Mouse (Mus musculus): ENCODE results near the gene Cd209g. TPM values are rescaled to one million over a fixed set of nuclear protein-coding genes. Genes with fewer than 3 reads are reported as not detected.

Gene Cd209g
- total RNA-seq, 2 experiments from 2014 or later: 0.22 TPM; not detected in 1

Other genes starting within 250 kb of the Cd209g start
- 1 to 10 TPM in 1 of 2 experiments, under 1 TPM in 1; 0.58 to 1.4 TPM for gene Cd209b, start 207.3 kb upstream of the Cd209g start, total RNA-seq (2021)
- gene Cd209c, start 179.4 kb upstream of the Cd209g start, total RNA-seq (2021): under 1 TPM in 1 of 2 experiments, not detected in 1; 0.57 TPM
- gene Cd209f, start 28.3 kb upstream of the Cd209g start, total RNA-seq (2021): under 1 TPM; 0.37 to 0.43 TPM
- gene Evi5l, start 32.5 kb downstream of the Cd209g start, total RNA-seq (2021): 100 to 1,000 TPM in 1 of 2 experiments, 10 to 100 TPM in 1; 93.2 to 102 TPM
- 10 to 100 TPM; 38.4 to 41.3 TPM for gene Prr36, start 83.4 kb downstream of the Cd209g start, total RNA-seq (2021)
- gene Lrrc8e, start 92.7 kb downstream of the Cd209g start, total RNA-seq (2021): not detected
- gene Map2k7, start 104.6 kb downstream of the Cd209g start, total RNA-seq (2021): 100 to 1,000 TPM; 109 to 116 TPM
- under 1 TPM; 0.46 to 0.62 TPM for gene Gm49320, start 104.8 kb downstream of the Cd209g start, total RNA-seq (2021)
- 10 to 100 TPM in 1 of 2 experiments, 1 to 10 TPM in 1; 8.9 to 12.2 TPM for gene Tgfbr3l, start 114.1 kb downstream of the Cd209g start, total RNA-seq (2021)
- gene Snapc2, start 119.0 kb downstream of the Cd209g start, total RNA-seq (2021): 10 to 100 TPM; 28.9 to 31.1 TPM
- 100 to 1,000 TPM; 524 to 546 TPM for gene Ctxn1, start 125.2 kb downstream of the Cd209g start, total RNA-seq (2021)
- gene Timm44, start 141.8 kb downstream of the Cd209g start, total RNA-seq (2021): 10 to 100 TPM; 59.1 to 61.4 TPM
- 10 to 100 TPM; 17.2 to 20.1 TPM for gene Ccl25, start 191.1 kb downstream of the Cd209g start, total RNA-seq (2021)
- gene Elavl1, start 191.3 kb downstream of the Cd209g start, total RNA-seq (2021): 10 to 100 TPM; 78.8 to 80.6 TPM

All from layer of hippocampus, adult 18-20 months (tissue).